Mouse (Mus musculus) spleen, adult 2 months (tissue): ENCODE data around the gene Gm7954. TPM values are rescaled to one million over a fixed set of nuclear protein-coding genes. Genes with fewer than 3 reads are reported as not detected.
"Not testable (repeated sequence)": the region's sequence is repeated elsewhere in the genome, so short reads cannot be mapped to it uniquely, and the experiment has no call there.

Experiments used
- DNase-seq, 2 experiments: peaks; one replicate each; pipeline versions ENCODE4 v3.0.0 to v3.0.0-alpha.2; 2012 to 2021; ENCODE audit warnings: low spot score in 2 of 2, low read depth in 1 of 2
- H3K27ac ChIP-seq: fragments of 200-500 bp; 2 replicates; pipeline ENCODE4 v1.5.1; 2012; ENCODE audit warnings: low read length, inconsistent platforms; ENCODE audit not compliant: insufficient read depth
- H3K27me3 ChIP-seq: fragments of 200-500 bp; 2 replicates; pipeline ENCODE4 v1.6.1; 2012; ENCODE audit warnings: mild to moderate bottlenecking, moderate library complexity, low read length, inconsistent platforms; ENCODE audit not compliant: control insufficient read depth, insufficient read depth
- H3K36me3 ChIP-seq: fragments of 200-500 bp; 2 replicates; pipeline ENCODE4 v1.6.1; 2012; ENCODE audit warnings: mild to moderate bottlenecking, low read length, inconsistent platforms; ENCODE audit not compliant: control insufficient read depth, insufficient read depth
- H3K4me1 ChIP-seq: fragments of 200-500 bp; 2 replicates; pipeline ENCODE4 v1.6.1; 2011; ENCODE audit warnings: inconsistent platforms; ENCODE audit not compliant: control insufficient read depth, insufficient read depth, insufficient read length
- H3K4me3 ChIP-seq: fragments of 200-500 bp; 2 replicates; pipeline ENCODE4 v1.5.1; 2011; ENCODE audit warnings: mild to moderate bottlenecking, inconsistent platforms; ENCODE audit not compliant: insufficient read depth, insufficient read length; ENCODE audit errors: extremely low read depth
- WGBS: fragments of 180-500 bp; shearing (Covaris S2); methylation state at CpG from one replicate; pipeline ENCODE4 v1.1.7; 2018; 5-methylcytosine and 5-hydroxymethylcytosine counted together
- polyA plus RNA-seq: library from polyadenylated mRNA; depleted of rRNA; stranded (reverse); fragments of >200 nt; gene quantifications from 2 replicates; pipeline ENCODE4 v1.2.3, GENCODE M21; 2012; rRNA removed

Gene Gm7954
- not detected in 2 replicates for polyA plus RNA-seq

- not testable (repeated sequence) for H3K36me3 ChIP-seq, H3K4me3 ChIP-seq, DNase-seq, H3K27ac ChIP-seq, H3K27me3 ChIP-seq, H3K4me1 ChIP-seq
- no CpG with 5 or more reads among the region's 2 CpGs for WGBS
Measured at GRCm38 (mm10) chr14:41453418-41453817, at the start of gene Gm7954. Gm7954 (minus strand) TSS chr14:41453518.

- not testable (repeated sequence) for H3K27me3 ChIP-seq, H3K36me3 ChIP-seq, H3K4me1 ChIP-seq, H3K27ac ChIP-seq, H3K4me3 ChIP-seq, DNase-seq
Measured at GRCm38 (mm10) chr14:41489385-41489784, 36.1 kb upstream of the Gm7954 start, which contains the start of gene Gm3486. Gm3486 (minus strand) TSS chr14:41489485.

GRCm38 (mm10) chr14:41425393-41426075 lies 27.8 kb downstream of the Gm7954 start:
- DNase-seq, H3K4me1 ChIP-seq, H3K4me3 ChIP-seq, H3K27me3 ChIP-seq, H3K36me3 ChIP-seq, H3K27ac ChIP-seq: not testable (repeated sequence)
- WGBS: 18% methylated on average over 14 of the region's 16 CpGs

- DNase-seq, H3K27me3 ChIP-seq, H3K4me3 ChIP-seq, H3K4me1 ChIP-seq, H3K27ac ChIP-seq, H3K36me3 ChIP-seq: not testable (repeated sequence)
- 28% methylated on average over 14 of the region's 14 CpGs for WGBS
Measured at GRCm38 (mm10) chr14:41424694-41425093, 28.6 kb downstream of the Gm7954 start.

- H3K4me3 ChIP-seq, H3K4me1 ChIP-seq, H3K27ac ChIP-seq, H3K27me3 ChIP-seq, DNase-seq, H3K36me3 ChIP-seq: not testable (repeated sequence)
- 79% methylated on average over 1 of the region's 2 CpGs for WGBS
Measured at GRCm38 (mm10) chr14:41408181-41408580, 45.1 kb downstream of the Gm7954 start, which contains the start of gene Gm6482. Gm6482 (minus strand) TSS chr14:41408281.

Other genes with a start within 250 kb of the Gm7954 start
- gene Gm2832, start 174.7 kb downstream of the Gm7954 start, polyA plus RNA-seq: not detected in 2 replicates
- not detected in 2 replicates for gene Gm5798, start 104.9 kb downstream of the Gm7954 start, polyA plus RNA-seq
- gene Gm7945, start 67.1 kb downstream of the Gm7954 start, polyA plus RNA-seq: not detected in 2 replicates
- not detected in 2 replicates for gene Gm6482, start 45.2 kb downstream of the Gm7954 start, polyA plus RNA-seq
- not detected in 2 replicates for gene Gm3486, start 36.0 kb upstream of the Gm7954 start, polyA plus RNA-seq
- not detected in 2 replicates for gene Gm7970, start 102.1 kb upstream of the Gm7954 start, polyA plus RNA-seq
- not detected in 2 replicates for gene 1700049E17Rik2, start 119.7 kb upstream of the Gm7954 start, polyA plus RNA-seq
- gene Gm3072, start 171.1 kb upstream of the Gm7954 start, polyA plus RNA-seq: not detected in 2 replicates
- not detected in 2 replicates for gene Gm3676, start 193.0 kb upstream of the Gm7954 start, polyA plus RNA-seq
- gene Gm8068, start 248.4 kb upstream of the Gm7954 start, polyA plus RNA-seq: not detected in 2 replicates